Mouse (Mus musculus) cortical plate, adult 2 months (tissue): ENCODE results near the gene Acvr2b.

Experiments
- CTCF ChIP-seq: fragments of 200-500 bp; IDR thresholded peaks from 2 replicates; pipeline ENCODE4 v1.5.1; 2011; ENCODE audit warnings: mild to moderate bottlenecking, control low read depth, low read length; ENCODE audit not compliant: insufficient read depth; ENCODE audit errors: extremely low read depth
- POLR2A ChIP-seq: fragments of 200-500 bp; IDR thresholded peaks from 2 replicates; pipeline ENCODE4 v1.6.1; 2011; ENCODE audit warnings: mild to moderate bottlenecking, low read length, control low read depth; ENCODE audit not compliant: insufficient read depth; ENCODE audit errors: extremely low read depth

DNA sequence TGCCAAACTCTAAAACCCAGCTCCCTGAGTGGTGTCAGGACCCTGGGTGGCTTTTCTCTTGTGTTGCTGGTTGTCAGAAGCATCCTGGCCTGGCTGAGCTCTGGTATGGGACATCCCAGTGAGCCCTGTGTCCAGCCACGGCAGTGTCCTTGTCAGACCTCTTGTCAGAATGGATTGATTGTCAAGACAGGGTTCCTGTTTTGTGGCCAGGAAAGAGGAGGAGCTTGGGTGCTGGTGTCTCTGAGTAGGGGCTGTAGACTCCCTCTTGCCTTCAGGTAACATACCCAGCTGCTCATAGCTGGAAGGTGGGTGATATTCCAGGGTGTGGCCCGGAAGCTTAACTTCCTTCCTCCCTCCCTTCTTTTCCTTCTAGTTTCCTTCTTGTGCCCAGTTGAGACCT is 33.9 kb downstream of the Acvr2b start:
- TF ChIP-seq POLR2A, result no peak
- TF ChIP-seq CTCF, result no peak
